Mouse (Mus musculus) telencephalon, adult 2 months (tissue): ENCODE measurements around the gene Col9a1.
A peak's percentile ranks its signal among the peaks of the same experiment; 100 is the strongest.

Source experiments
- DNase-seq: peaks from one replicate; pipeline ENCODE4 v3.0.0-alpha.2; 2011; ENCODE audit warnings: low read depth, low spot score

The Col9a1 gene

GRCm38 (mm10) chr1:24222231-24222630 lies 44.8 kb downstream of the Col9a1 start:
- no peak for DNase-seq

GRCm38 (mm10) chr1:24222981-24223612 lies 45.7 kb downstream of the Col9a1 start:
- DNase-seq = no peak

- DNase-seq = peak; percentile 83
Measured at GRCm38 (mm10) chr1:24225825-24226526, 48.6 kb downstream of the Col9a1 start.

DNA sequence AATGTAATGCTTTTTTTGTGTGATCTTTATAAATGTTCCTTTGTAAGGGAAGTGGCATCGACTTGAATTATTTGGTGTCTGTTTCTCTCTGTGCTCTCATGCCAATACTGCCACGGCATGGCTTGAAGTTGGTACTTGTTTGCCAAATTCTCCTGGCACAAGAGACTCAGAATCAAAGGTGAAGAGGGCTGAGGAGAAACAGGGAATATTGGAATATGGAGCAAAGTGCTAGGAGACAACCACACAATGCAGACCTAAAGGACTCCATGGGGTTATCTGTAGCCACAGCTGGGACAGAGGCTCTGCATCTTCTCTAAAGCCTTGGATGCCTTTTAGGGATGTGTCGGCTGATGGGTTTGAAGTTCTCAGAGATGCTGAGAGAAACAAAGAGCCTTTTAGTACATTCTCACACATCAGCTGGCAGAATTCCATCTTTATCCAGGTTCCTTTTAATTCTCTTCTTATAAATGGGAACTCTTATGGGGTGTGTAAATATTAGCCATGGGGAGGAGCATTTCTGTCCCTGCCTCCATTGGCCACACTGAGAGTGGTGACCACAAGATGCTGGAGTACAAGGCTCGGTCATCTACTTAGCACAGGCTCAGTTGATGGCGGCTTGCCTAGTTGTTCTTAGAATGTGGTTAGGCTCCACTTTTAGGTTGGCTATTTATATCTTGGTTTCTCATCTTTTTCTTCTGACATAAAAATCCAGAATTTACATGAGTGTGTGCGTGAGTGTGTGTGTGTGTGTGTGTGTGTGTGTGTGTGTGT lies 49.7 kb downstream of the Col9a1 start:
- no peak for DNase-seq

- no peak for DNase-seq
Measured at GRCm38 (mm10) chr1:24229552-24229951, 52.1 kb downstream of the Col9a1 start.

DNA sequence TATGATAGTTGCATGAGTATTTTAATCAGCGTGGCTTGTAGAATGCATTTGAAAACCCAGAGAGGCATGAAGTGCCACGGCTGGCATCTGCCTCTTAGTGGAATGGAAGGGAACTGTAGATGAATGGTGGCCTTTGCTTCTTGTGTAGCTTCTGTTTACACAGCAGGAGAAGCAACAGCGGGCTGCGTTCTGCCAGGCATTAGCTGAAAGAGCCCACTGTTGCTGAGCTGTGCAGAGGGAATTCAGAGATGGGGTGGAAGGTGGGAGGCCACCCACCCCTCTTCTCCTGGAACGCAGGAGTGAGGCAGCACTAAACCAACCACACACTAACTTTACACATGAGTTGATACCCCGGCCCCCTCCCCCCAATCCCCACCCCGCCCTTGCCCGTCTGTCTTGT lies 53.0 kb downstream of the Col9a1 start:
- DNase-seq = no peak

DNA sequence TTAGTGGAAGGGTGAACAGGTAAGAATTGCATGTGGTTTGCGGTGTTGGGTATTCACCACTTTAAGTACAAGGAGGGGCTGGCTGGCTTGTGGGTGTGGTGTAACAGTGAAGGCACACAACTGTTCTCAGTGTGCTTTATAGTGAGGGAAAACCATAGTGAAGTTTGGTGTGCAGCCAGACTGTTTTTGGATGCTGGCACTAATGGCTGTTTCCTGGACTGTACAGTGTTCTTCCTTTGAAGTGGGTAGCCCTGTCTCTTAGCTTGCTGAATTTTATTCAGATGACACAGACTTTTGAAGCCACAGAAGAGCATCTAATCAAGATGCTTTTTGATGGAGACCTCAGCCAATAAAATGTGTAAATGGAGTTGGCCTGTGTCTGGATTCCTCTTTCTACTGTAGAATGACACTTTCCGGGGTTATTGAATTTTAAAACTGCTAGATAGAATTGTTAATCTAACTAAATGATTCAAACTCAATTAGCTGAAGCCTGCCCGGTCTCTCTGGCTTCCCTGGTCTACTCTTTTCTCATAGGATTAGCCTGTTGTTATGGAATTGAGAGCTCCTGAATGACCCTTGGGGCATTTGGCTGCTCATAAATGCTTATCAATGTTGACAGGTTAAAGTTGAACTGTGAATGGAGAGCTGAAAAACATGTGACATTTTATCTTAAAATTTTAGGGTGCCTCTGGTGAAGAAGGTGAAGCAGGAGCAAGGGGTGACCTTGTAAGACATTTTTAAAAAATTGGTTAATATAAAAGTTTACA lies 54.3 kb downstream of the Col9a1 start:
- DNase-seq = no peak

DNA sequence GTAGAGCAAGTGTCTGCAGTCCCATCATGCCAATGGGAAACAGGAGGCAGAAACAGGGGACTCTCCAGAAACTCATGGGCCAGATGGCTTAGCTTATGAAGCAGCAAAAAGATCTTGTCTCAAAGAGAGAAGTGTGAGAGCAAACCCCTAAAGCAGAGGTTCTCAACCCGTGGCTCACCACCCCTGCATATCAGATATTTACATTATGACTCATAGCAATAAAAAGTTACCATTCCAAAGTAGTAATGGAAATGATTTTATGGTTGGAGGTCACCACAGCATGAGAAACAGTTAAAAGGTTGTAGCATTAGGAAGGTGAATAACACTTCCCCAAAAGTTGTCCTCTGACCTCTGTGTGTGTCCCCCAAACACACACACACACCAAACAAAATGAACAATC lies 58.9 kb downstream of the Col9a1 start:
- no peak for DNase-seq

GRCm38 (mm10) chr1:24240039-24240691 lies 62.8 kb downstream of the Col9a1 start:
- no peak for DNase-seq

- DNase-seq = no peak
Measured at GRCm38 (mm10) chr1:24244931-24245330, 67.5 kb downstream of the Col9a1 start.

- DNase-seq = no peak
Measured at GRCm38 (mm10) chr1:24245700-24246375, 68.4 kb downstream of the Col9a1 start.

DNA sequence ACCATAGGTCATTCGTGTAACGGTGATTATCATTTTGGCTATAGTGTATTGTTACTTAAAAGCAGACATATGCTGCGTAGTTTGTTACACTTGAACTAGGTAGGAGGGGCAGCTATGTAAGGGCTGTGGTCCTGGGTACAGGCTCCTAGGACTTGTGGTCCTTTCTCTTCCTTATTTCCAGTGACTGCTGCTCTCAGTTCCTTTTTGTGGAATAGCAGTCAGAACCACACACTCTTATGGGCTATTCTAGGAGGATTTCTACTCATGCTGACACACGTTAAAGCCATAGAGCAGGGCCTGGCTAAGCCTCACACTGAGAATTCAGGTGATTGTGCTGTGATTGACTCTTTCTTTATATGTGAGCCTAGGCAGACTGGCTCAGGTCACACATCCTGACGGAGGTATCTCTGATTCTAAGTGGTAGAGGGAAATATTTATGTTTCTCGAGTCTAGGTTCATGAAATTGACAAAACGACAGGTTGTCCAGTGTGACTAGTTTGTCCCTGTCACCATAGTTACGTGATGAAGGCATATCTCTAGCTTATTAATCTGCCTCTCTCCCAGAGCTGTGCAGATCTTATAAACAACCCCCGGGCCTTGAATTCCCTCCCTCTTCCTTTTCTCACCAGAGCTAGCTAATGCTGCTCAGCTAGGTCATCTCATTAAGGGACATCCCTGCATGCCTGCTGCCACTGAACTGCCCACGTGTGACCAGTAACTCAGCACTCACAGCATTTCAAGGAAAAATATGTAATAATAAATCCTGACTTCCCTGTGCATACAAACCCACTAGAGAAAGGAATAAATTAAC lies 71.1 kb downstream of the Col9a1 start:
- DNase-seq = no peak

GRCm38 (mm10) chr1:24249105-24249664 lies 71.8 kb downstream of the Col9a1 start:
- no peak for DNase-seq

DNA sequence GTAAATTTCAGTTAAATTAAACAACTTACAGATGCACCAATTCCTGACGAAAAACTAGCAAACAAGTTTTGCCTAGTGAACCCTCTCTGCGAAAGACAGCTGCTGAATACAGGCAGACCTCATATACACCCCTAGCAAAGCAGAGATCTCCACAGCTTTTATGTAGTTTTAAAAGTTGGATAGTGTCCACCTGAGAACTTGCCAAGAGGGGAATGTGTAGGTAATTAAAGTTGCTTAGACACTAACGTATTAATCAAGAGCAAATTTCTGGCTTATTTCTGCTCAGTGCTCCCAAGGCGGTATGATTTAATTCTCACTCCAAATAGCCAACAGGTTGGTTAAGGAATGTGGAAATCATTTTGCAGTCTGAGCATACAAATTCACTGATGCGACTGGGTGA lies 80.6 kb downstream of the Col9a1 start:
- no peak for DNase-seq

DNA sequence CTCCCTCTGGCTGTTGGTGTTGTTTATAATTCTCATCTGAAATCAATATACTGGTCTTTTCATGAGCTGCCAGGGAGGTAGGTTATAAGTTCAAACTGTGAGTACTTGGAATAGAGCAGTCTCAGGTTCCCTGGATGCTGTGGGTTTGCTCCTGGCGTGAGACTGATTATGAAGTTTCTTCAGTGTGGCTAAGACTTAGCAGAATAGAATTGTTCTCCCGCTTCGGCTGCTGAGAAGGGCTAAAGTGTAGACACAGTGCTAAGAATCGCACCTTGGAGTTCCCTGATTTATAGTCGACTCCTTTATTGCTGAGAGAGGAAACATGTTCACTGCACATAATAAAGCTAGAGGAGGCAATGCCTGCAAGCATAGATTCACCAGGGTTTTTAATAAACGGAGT lies 82.0 kb downstream of the Col9a1 start:
- no peak for DNase-seq

- no peak for DNase-seq
Measured at GRCm38 (mm10) chr1:24261181-24261580, 83.8 kb downstream of the Col9a1 start.

GRCm38 (mm10) chr1:24267022-24267421 lies 89.6 kb downstream of the Col9a1 start:
- DNase-seq = no peak

GRCm38 (mm10) chr1:24286360-24286759 lies 109.0 kb downstream of the Col9a1 start:
- no peak for DNase-seq

- no peak for DNase-seq
Measured at GRCm38 (mm10) chr1:24292515-24292914, 115.1 kb downstream of the Col9a1 start.
